Mouse (Mus musculus) gastrocnemius, postnatal 4 days (tissue): Measurements from ENCODE around the gene Trappc6a. TPM values are rescaled to one million over a fixed set of nuclear protein-coding genes. Genes with fewer than 3 reads are reported as not detected.

Experiments used
- DNase-seq, 2 experiments: peaks; one replicate each; pipeline ENCODE4 v3.0.0; 2021 to 2022; ENCODE audit warnings: low spot score in 2 of 2, mixed read lengths in 2 of 2
- long read RNA-seq, 2 experiments: library from polyadenylated mRNA; stranded (forward); transcript quantifications; one replicate each; pipeline ENCODE4 v2.0.0; 2021
- total RNA-seq, 2 experiments: library from RNA; stranded (reverse); gene quantifications; 2 replicates each; pipeline ENCODE4 v1.2.3; 2021

Trappc6a gene
- total RNA-seq: 10 to 100 TPM; 27.3 to 30.6 TPM
- long read RNA-seq, experiment 1, transcript Trappc6a-201 (6 exons, 785 nt): major isoform, 19 of 26 reads
- long read RNA-seq, experiment 1, partial matches to known transcripts: 2 of 26 reads
- long read RNA-seq, experiment 1, other reads (novel, unspliced or antisense): 3 of 26 reads
- long read RNA-seq, experiment 2, transcript Trappc6a-201 (6 exons, 785 nt): major isoform, 18 of 29 reads
- long read RNA-seq, experiment 2, partial matches to known transcripts: 2 of 29 reads
- long read RNA-seq, experiment 2, other reads (novel, unspliced or antisense): 9 of 29 reads

DNA sequence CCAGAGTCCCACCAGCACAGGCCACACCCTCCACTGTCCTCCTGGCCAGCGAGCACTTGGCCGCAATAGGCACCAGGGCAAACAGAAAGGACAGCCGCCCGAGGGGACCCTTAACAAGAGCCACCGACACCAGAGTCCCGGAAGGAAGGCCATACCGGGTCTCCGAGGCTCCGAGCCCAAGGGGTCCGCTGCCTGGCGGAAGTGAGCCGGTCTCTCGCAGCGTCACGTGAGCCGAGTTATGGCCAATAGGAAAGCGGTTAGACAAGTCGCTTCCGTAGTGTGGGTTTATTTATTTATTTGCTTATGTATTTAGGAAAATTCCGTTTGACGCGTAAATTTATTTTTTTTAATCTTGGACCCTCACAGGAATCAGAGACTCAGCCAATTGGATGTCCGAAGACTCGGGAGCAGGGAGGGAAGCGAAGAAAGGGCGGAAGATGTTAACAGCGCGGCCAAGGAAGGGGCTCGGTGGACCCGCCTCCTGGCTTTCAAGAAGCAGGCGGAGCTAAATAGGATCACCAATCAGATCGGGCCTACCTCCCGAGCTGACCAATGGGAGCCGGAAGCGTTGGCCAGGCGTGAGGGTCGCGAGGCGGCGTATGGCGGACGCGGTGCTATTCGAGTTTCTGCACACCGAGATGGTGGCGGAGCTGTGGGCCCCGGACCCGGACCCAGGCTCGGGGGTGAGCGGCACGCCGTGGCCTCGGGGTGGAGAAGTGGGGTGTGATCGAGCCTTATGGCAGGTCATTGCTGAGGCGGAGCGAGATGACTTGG lies at the start of gene Trappc6a, which contains the start of gene Bloc1s3:
Gene Trappc6a (plus strand): TSS at position 246 of the 774 bp plus-strand sequence.
Gene Bloc1s3 (minus strand): TSS at position 218 of the 774 bp plus-strand sequence.
- DNase-seq: peak; percentile 77 to 91

DNA sequence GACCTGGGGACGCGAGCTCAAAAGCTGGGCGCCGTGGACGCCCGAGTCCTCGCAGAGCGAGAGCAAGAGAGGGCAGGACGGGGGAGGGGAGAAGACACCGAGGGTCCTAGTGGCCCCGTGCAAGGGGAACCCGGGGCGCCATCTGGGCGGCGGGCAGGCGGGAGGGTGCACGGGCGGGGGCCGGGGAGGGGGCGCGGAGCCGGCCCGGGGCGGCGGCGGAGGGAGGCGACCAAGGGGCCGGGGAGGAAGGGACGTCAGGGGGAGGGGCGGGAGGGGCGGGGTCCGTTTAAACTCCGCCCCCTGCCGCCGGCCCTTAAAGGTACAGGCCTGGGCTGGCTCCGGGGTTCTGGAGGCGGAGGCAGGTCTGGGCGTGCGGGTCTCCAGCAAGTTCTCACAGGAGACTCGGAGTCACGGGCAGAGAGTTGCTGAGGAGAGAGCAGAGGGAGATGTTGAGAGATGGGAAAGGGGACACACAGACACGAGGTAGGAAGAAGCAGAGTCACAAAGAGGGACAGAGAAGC lies 49.5 kb upstream of the Trappc6a start, which contains the start of gene Mark4:
Gene Mark4 (minus strand): TSS at position 231 of the 521 bp plus-strand sequence.
- peak; percentile 74 to 78 for DNase-seq

DNA sequence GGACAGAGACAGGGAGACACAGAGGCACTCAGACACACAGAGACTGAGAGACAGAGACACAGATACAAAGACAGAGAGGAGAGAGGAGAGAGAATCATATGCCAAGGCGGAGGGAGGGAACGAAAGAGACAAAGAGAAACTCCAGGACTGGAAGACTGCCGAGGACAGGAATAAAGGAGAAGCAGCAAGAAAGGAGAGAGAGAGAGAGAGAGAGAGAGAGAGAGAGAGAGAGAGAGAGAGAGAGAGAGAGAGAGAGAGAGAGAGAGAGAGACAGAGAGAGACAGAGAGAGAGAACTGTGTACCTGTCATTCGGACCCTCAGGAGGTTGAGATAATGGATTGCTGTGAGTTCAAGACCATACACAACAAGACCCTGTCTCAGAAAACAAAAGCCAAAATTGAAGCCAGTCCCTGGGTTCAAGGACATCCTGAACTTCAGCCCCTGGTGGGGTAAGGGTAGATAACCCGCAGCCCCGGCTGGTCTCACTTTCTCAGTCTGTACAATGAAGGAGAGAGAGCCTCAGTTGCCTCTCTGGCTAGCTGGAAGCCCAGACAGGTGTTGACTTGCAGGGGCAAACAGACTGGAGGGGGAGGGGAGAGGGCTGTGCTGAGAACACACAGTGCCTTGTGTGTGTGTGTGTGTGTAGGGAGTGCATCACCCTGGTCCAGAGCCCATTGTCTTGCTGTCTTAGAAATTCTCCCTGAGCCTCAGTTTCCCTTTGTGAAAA lies 48.9 kb upstream of the Trappc6a start:
- DNase-seq: no peak

DNA sequence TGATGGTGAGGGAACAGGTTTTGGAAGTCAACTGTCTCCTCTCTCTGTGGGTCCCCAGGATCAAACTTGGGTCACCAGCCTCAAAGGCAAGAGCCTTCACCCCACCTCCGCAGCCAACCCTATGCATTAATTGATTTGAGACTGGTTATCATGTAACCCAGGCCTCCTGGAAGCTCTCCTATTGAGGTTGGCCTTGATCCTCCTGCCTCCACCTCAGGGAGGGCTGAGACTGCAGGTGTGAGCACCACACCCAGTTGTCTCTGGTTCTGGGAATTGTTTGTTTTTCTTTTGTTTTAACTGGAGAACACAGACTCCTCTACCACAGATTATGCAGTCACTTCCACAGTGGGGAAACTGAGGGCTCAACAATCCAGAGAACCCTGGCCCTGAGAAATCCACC lies 47.7 kb upstream of the Trappc6a start:
- no peak for DNase-seq

DNA sequence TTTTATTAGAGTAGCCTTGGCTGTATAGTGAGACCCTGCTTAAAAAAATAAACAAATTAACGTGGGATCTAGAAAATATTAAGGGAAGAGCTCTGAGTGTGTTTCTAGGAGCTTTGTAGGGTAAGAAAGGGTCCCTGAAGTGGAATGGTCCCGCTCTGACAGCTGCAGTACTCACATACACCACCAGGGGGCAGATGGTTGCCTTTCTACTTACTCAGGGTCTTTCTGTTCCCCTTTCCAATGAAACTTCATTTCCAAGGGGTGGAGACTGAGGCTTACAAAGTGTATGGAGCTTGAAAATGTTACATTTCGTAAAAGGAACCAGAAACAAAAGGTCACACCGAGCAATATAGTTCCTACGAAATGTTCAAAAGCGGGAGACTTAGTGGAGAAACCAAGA lies 46.7 kb upstream of the Trappc6a start:
- DNase-seq: peak; percentile 58 to 72

DNA sequence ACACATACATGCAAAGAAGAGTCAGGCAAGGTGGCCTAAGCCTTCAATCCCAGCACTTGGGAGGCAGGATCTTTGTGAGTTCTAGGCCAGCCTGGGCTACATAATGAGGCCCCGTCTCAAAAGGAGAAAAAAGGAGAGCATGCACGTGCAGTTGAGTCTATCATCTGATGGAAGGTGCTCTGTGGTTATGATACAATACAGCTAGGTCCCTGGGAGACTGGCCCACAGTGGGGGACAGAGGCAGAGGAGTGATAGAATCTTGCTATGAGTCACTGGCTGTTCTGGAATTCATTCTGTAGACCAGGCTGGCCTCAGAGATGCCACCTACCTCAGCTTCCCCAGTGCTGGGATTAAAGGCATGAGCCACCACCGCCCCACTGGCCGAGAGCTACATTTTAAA lies 45.8 kb upstream of the Trappc6a start:
- no peak for DNase-seq

DNA sequence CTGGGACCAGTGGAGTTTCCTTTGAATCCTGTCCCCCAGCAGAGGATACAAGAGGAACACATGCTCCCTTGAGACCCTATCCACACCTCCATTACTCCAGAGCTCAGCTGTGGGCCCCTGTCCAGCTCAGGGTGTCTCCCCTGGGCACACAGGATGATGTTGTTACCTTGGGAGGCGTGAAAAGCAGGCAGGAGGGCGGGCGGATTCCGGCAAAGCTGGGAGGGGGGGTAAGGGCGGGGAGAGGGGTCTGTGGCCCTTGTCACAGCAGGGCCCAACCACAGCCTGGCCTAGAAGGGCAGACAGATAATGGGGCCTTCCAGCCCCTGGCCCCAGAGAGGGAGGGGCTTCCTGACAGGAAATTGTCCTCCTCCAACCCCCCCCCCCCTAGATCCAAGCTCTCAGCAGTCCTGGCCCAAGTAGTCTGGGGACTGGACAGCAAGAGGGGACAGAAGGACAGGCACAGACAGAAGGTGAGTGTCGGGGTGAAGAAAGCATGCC lies 45.3 kb upstream of the Trappc6a start, which contains the start of gene Exoc3l2:
Gene Exoc3l2 (plus strand): TSS at position 448 of the 498 bp plus-strand sequence.
- no peak for DNase-seq

DNA sequence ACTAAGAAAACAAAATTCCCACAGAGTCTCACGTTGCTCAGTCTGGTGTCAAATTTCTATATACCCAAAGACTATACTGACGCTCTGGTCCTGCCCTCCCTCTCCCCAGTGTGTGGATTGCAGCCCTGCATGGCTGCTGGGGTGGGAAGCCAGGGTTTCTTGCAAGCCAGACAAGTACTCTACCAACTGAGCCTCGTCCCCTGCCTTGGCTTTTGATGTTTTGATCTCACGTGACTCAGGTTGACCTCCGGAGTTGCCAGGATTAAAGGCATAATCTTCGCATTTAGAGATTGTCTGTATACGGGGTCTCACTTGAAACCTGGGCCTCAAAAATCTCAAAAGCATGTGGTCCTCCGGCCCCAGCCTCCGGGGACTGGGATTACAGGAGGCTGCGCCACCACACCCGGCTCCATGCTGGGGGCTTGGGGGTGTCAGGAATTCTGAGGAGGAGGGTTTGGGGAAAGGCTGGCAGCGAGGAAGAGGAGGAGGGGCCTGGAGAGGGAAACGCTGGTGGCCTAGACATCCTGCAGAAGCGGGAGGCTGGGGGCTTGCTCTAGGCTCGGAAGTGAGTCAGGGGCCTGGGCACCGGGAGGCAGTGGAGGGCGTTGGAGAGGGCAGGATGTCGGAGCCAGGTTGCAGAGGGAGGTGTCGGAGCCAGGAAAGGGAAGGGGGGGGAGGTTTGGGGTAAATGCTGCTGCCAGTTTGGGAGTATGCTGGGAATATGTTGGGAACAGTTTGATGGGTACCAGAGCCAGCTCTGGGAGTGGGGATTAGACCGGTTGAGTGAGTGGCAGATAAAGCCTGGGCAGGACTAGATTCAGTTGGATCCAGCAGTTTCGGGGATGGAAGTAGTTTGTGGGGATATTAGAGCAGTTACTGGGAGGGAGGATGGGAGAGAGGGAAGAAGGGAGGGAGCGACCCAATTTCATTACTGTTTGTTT lies 43.6 kb upstream of the Trappc6a start:
- no peak for DNase-seq

DNA sequence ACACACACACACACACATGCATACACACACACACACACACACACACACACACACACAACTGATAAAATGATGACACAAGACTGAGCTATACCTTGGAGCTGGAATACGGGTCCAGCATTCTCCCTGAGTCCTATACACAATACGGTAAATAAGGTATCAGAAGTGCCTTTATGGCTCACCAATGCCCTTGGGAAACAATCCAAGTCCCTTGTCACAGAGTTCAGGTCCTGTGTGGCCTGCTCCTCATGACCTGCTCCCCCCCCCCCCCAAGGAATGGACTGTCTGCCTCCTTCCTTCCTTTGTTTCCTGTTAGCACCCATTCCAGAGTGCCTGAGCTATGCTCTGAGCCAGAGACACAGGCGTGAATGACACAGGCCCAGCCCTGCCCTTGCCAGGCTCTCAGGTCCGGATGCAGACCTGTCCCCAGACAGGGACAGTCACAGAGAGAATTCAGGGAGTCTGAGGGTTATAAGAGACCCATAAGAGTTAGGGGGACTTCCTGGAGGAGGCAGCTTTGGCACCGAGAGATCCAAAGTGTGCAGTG lies 41.5 kb upstream of the Trappc6a start:
- DNase-seq: no peak

DNA sequence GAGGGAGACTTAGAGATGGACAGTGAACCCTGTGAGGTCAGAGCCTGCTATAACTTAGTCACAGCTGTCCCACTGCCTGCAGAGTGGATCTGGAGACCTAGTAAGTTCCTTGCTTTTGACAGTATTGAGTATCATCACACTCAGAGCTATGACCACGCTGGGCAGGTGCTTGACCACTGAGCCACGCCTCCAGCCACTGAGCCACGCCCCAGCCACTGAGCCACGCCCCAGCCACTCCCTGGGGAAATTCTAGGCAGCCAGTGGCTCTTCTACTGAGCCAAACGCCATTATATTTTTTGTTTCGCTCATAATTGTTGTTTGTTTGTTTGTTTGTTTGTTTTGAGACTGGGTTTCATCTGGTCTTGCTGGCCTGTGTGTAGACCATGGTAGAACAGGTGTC lies 40.6 kb upstream of the Trappc6a start:
- DNase-seq: no peak

DNA sequence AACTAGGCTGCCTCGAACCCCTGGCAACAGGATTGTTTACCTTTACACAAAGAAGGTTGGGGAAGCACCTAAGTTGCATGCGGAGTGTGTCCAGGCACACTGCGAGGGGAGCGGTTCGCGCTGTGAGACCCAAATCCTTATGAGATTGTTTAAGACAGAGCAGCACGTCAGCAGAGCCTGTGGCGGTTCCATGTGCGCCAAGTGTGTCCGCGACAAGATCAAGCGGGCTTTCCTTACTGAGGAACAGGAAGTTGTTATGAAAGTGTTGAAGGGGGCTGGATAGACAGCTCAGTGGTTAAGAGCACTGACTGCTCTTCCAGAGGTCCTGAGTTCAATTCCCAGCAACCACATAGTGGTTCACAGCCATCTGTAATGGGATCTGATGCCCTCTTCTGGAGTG lies 39.9 kb upstream of the Trappc6a start:
- no peak for DNase-seq

DNA sequence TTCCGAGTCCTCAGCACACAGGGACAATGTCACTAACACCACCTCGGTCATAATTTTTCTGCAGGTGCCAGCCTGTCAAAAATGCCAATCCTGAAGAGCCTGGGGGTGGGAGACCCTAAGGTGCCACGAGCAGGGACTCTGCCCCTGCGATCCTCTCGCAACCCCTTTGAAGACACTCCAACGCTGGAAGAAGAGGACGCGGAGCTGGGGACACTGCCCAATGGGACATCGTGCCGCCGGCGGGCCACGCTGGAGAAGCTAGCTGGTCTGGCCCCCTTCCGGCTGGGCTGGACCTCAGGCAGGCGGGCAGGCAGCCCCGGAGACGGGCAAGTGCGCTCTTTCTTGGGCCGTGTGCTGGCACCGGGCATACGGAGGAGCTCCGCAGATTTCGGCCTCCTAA lies 38.8 kb upstream of the Trappc6a start:
- DNase-seq: no peak

DNA sequence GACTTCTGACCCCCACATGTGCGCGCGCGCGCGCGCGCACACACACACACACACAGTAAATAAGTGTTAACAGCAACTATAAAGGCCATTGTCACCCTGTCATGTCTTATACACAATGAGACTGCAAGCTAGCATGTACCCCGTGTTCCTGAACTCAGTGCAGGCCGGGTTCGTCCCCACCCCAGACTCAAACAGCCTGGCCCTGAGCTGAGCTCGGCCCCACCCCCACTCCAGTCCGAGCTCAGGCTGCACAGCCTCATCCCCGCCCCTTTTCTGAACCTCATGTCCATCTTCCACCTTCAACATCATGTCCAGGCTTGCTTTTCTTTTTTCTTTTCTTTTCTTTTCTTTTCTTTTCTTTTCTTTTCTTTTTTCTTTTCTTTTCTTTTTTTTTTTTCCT lies 37.9 kb upstream of the Trappc6a start:
- no peak for DNase-seq

DNA sequence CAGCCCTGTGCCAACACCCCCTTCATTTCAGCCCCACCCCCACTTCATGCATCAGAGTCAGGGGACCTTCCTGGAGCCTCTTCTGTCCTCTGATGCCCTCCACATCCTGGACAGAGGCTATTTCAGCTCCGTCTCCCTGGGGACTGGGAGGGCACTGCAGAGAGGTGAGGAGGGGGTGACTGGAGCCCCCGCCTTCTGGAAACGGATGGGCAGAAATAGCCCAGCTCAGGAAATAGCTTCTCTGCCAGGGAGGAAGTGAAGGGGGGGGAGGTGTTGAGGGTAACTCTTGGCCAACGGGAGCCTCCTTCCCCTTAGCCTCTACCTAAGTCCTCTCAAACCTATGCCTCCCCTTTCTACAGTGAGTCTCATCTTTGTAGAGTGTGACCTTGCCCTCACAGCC lies 35.8 kb upstream of the Trappc6a start:
- DNase-seq: no peak

DNA sequence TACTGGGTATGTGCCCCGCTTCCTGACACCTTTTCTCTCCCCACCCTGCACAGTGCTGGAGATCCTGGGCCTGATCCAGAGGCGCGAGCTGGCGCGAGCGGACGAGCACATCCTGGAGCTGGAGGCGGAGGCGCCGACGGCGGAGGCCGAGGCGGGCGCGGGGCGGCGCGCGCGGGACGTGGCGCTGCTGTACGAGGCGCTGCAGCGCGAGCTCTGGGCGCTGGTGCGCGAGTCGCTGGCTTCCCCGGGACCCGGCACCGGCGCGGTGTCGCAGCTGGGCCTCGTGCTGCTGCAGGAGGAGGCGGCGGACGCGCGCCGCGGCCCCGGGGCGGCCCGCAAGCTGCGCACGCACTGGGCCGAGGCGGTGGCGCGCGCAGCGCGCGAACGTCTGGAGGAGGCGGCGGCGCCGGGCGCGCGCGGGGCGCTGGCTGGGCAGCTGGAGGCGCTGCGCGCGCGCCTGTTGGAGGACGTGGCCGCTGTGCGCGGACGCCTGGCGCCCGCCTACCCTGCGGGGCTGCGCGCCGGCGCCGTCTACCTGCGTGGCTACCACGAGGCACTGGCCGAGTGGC lies 34.2 kb upstream of the Trappc6a start:
- DNase-seq: peak; percentile 76 to 85

DNA sequence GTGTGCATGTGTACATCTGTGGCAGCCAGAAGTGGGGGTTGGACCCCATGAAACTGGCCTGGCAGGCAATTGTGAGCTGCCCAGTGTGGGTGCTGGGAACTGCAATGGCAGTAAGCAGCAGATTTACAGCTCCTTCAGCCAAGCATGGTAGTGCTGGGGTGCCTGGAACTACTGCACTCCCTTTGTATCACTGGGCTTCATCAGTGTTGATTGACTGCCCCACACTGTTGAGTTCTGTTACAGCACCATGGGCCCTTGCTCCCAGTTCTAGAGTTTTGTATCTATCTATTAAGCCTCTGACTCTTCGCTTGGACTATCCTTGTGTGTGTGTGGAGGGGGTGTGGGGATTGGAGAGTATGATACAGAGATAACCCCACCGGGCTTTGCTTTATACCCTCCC lies 31.1 kb upstream of the Trappc6a start:
- DNase-seq: no peak

DNA sequence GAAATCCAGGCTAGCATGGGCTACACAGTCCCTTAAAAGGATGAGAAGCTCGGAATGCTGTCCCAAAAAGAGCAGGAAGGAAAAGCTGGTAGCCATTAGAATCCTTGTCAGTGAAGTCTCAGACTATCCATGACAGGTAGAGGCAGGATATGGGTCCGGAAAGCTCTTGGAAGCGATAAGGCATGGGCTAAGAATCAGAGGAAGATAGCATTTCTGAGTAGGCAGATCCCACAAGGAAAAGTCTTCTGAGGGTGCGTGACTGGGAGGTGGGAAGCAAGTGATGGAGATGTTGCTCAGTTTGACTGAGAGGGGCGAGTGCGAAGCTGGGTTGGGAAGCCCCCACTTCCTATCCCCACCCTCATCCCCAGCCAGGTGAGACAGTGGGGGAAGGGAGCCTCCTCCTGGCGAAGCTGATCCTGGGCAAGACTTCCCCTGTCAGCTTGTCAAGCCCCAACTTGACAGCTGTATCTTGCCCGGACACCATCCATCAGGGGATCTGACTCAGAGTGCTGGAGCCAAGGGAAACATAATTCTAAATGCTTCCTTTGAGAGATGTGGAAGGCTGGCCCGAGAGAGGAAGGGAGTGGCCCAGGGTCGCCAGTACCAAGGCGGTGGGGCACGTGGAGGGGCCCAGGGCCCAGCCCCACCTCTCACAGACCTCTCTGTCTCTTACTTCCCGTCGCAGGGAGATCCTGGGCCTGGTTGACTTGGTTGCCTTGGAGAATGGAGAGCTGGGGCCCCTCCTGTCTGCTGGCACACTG lies 30.4 kb upstream of the Trappc6a start:
- DNase-seq: no peak

DNA sequence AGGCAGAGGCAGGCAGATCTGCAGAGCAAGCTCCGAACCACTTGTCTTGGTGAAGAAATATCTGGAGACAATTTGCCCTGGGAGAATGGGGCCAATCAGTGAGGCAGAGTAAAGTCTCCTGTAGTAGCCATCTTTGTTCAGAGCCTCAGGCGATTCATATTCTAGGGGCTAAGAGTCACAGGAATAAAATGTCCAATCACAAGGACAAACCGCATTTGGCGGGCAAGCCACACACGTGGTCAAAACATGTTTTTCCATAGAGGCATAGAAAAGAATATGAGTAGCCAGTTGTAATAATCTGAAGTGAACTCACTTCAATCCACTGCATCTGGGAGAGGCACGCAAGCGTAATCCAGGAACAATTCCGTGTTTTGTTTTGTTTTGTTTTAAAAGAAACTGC lies 24.9 kb upstream of the Trappc6a start:
- DNase-seq: no peak

DNA sequence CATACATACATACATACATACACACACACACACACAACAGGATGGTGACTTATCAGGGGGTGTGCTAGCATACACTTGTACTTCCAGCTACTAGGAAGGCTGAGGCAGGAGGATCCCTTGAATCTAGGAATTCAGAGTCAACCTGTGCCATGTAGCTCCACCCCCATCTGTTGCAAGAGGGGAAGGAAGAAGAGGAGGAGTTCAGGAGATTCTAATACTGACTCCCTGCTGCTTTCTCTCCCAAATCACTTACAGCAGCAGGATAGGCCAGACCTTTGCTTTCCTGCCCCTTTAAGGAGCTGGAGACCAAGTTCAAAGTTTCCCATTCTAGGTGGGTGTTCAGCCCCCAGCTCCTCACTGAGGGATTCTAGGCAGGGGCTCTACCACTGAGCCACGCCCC lies 22.7 kb upstream of the Trappc6a start:
- DNase-seq: no peak
